Mouse (Mus musculus) intestine, embryonic 16.5 days (tissue): ENCODE results near the gene Tbc1d19. TPM values are rescaled to one million over a fixed set of nuclear protein-coding genes. Genes with fewer than 3 reads are reported as not detected.

Experiments used
- polyA plus RNA-seq: library from polyadenylated mRNA; unstranded; fragments of >200 nt; fragmentation: Nextera tagmentation; extraction: Ambion mirVana; gene quantifications from 2 replicates; pipeline ENCODE4 v1.2.1, GENCODE M21; 2015

The Tbc1d19 gene
- polyA plus RNA-seq, 1 experiment from 2014 or later: 26.0 TPM

Other genes starting within 250 kb of the Tbc1d19 start
- 45.8 and 46.4 TPM in 2 replicates for gene Cckar, start 101.9 kb upstream of the Tbc1d19 start, polyA plus RNA-seq
- 9.8 and 13.3 TPM in 2 replicates for gene Stim2, start 188.9 kb downstream of the Tbc1d19 start, polyA plus RNA-seq